Mouse (Mus musculus) c-Kit-positive CD71-positive TER-119-negative erythroid progenitor cells, embryonic 14.5 days (primary cell): ENCODE results near the gene Lalba.
"Not testable (repeated sequence)": the region's sequence is repeated elsewhere in the genome, so short reads cannot be mapped to it uniquely, and the experiment has no call there.

Source experiments
- DNase-seq: peaks from one replicate; pipeline ENCODE4 v3.0.0-alpha.2; 2013; ENCODE audit warnings: low read depth

Lalba gene

DNA sequence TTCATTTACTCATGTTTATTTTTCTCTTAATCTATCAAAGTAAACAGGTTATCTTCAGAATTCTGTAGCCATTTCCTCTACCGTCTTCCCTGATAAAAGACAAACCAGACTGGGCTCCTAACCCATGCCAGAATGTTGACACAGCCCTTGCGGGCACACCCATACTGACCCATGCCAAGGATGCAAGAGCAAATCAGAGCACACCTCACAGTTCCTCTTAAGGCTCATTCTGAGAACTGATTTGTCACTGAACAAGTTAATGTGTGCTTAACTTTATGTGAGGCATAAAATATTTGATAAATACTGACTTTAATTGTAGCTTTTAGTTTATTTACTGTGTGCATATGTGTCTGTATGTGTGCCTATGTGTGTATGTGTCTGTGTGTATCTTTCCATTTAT lies 8.8 kb upstream of the Lalba start:
- no peak for DNase-seq

- DNase-seq: no peak
Observed at GRCm38 (mm10) chr15:98486433-98487021, 4.0 kb upstream of the Lalba start.

- no peak for DNase-seq
Observed at GRCm38 (mm10) chr15:98483907-98484886, 1.7 kb upstream of the Lalba start.

GRCm38 (mm10) chr15:98479568-98480102 lies 2.9 kb downstream of the Lalba start:
- no peak for DNase-seq

DNA sequence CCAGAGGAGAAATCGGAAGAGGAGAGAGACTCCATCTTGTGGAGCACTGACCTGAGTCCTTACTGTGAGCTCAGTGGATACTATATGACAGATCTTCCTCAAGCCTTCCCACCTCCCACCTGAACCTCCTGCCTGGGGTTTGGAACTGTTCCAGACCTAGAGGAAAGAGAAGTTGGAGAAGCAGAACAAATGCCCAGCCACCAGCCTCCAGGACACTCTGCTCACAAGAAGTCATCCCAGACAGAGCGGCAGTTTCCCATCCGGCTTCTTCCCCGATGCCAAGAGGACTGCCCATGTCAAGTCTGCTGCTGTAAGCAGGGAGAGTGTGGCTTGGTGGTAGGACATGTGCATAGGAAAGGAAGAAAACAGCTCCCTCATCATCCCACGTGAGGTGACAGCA lies 6.2 kb downstream of the Lalba start:
- DNase-seq: no peak

GRCm38 (mm10) chr15:98475382-98475781 lies 7.1 kb downstream of the Lalba start:
- DNase-seq: peak; percentile 13

DNA sequence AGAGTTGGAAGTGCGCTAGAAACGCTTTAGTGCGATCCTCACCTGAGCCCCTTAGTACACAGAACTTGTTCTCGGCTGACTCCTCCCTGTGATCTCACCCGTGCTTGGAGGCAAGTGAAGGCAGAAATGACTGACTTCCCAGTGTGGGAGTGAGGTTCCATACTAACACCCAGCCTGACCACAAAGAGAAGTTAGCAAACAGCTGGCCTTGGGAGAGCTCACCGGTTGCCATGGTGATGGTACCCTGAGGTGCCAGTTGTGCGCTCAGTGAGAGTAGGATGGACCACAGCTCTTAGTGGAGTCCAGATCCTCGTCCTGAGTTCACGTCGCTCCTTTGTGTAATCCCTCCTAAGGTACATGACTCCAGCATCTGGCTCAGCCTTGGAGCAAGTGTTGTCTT lies 7.6 kb downstream of the Lalba start:
- DNase-seq: no peak

GRCm38 (mm10) chr15:98471539-98471938 lies 11.0 kb downstream of the Lalba start:
- no peak for DNase-seq

GRCm38 (mm10) chr15:98469596-98469995 lies 12.9 kb downstream of the Lalba start, which contains the start of gene OR5BS1P:
Gene OR5BS1P, plus strand, starts transcription at chr15:98469896.
- DNase-seq: no peak

- DNase-seq: no peak
Observed at GRCm38 (mm10) chr15:98452288-98452687, 30.2 kb downstream of the Lalba start, which contains the start of gene Olfr281. Gene Olfr281, plus strand, starts transcription at chr15:98452588.

- DNase-seq: no peak
Observed at GRCm38 (mm10) chr15:98448521-98448920, 34.0 kb downstream of the Lalba start.

DNA sequence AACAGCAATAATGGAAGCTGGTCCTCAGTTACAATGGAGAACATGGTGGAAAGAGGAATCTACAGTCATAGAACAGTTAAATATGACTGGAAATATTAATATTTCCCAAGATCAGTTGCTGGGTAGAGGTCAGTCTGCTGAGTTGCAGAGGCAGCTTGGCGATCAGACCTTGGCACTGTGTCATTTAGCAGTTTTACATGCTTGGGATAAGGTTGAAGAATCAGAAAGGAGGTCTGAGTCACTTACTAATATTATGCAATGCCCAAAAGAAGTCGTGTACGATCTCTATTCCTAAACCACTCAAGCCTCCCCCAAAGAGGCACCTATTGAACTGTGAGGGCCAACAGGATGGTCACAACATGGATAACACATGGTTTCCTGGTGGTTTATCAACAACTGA lies 38.0 kb downstream of the Lalba start:
- no peak for DNase-seq

DNA sequence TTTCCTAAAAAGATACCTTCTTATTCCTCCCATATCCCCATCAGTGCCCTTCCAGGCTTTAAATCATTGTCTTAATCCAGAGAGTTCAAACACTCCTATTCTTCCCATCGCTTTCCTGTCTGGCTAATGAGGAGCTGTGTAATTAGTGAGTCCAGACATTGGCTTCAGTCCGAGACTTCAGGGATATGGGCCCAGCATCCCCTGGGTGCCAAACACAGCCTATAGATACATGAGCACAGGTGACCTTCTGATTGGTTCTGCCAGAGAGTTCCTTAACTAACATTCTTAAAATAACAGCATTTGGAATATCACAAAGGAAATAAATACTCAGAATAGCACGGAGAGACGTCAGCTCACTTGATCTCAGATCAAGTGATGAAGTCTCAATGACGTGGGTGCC lies 51.6 kb downstream of the Lalba start, which contains the start of gene Olfr282:
Olfr282 (plus strand) TSS at position 301 of the 400 bp plus-strand sequence.
- DNase-seq: not testable (repeated sequence)
